Mouse (Mus musculus): ENCODE measurements around the gene Ctsd.

Gene Ctsd

GRCm38 (mm10) chr7:142331281-142331680 lies 56.6 kb downstream of the Ctsd start:
- TF ChIP-seq POU5F1 (IDR thresholded peaks at IDR 0.05; ENCODE audit: borderline replicate concordance, low read length) (no peak), NANOG (IDR thresholded peaks at IDR 0.05; ENCODE audit: borderline replicate concordance, low read length) (no peak), CTCF (conservative IDR thresholded peaks at IDR 0.05; ENCODE audit: low read length) (no peak)
- H3K9me3 ChIP-seq (ENCODE audit: low read length): no peaks in the 10 kb centered on the region
- no peak overlapping the region for H3K4me3 ChIP-seq (replicated peaks; ENCODE audit: low read length)
- H3K36me3 ChIP-seq (ENCODE audit: insufficient read depth, low read length): no peaks in the 10 kb centered on the region
- peaks cover 17% of the 10 kb centered on the region for H3K27me3 ChIP-seq (ENCODE audit: insufficient read depth, low read length)
- no peaks in the 10 kb centered on the region for H3K4me1 ChIP-seq (replicated peaks; ENCODE audit: low read depth, low read length)

GRCm38 (mm10) chr7:142330271-142330724 lies 57.5 kb downstream of the Ctsd start:
- TF ChIP-seq NANOG (IDR thresholded peaks at IDR 0.05; ENCODE audit: borderline replicate concordance, low read length): no peak
- TF ChIP-seq CTCF (conservative IDR thresholded peaks at IDR 0.05; ENCODE audit: low read length): no peak
- TF ChIP-seq POU5F1 (IDR thresholded peaks at IDR 0.05; ENCODE audit: borderline replicate concordance, low read length): no peak
- Histone ChIP-seq H3K36me3 (ENCODE audit: insufficient read depth, low read length) (no peaks in the 10 kb centered on the region), H3K4me3 (replicated peaks; ENCODE audit: low read length) (no peak overlapping the region), H3K4me1 (replicated peaks; ENCODE audit: low read depth, low read length) (no peaks in the 10 kb centered on the region), H3K9me3 (ENCODE audit: low read length) (no peaks in the 10 kb centered on the region), H3K27me3 (ENCODE audit: insufficient read depth, low read length) (peaks cover 10% of the 10 kb centered on the region)

GRCm38 (mm10) chr7:142328507-142328906 lies 59.3 kb downstream of the Ctsd start:
- Histone ChIP-seq H3K9me3 (ENCODE audit: low read length) (no peaks in the 10 kb centered on the region), H3K4me1 (replicated peaks; ENCODE audit: low read depth, low read length) (no peaks in the 10 kb centered on the region), H3K27me3 (ENCODE audit: insufficient read depth, low read length) (peaks cover 3% of the 10 kb centered on the region; the same call in 1 of the 2 replicates), H3K4me3 (replicated peaks; ENCODE audit: low read length) (no peak overlapping the region), H3K36me3 (ENCODE audit: insufficient read depth, low read length) (no peaks in the 10 kb centered on the region)
- TF ChIP-seq POU5F1 (IDR thresholded peaks at IDR 0.05; ENCODE audit: borderline replicate concordance, low read length) (no peak), CTCF (conservative IDR thresholded peaks at IDR 0.05; ENCODE audit: low read length) (no peak), NANOG (IDR thresholded peaks at IDR 0.05; ENCODE audit: borderline replicate concordance, low read length) (no peak)

- Histone ChIP-seq H3K4me1 (replicated peaks; ENCODE audit: low read depth, low read length) (no peaks in the 10 kb centered on the region), H3K9me3 (ENCODE audit: low read length) (no peaks in the 10 kb centered on the region), H3K36me3 (ENCODE audit: insufficient read depth, low read length) (no peaks in the 10 kb centered on the region), H3K4me3 (replicated peaks; ENCODE audit: low read length) (no peak overlapping the region), H3K27me3 (ENCODE audit: insufficient read depth, low read length) (no peaks in the 10 kb centered on the region; the same call in 1 of the 2 replicates)
- TF ChIP-seq POU5F1 (IDR thresholded peaks at IDR 0.05; ENCODE audit: borderline replicate concordance, low read length) (no peak), CTCF (conservative IDR thresholded peaks at IDR 0.05; ENCODE audit: low read length) (no peak), NANOG (IDR thresholded peaks at IDR 0.05; ENCODE audit: borderline replicate concordance, low read length) (no peak)
Measured at GRCm38 (mm10) chr7:142326714-142327445, 61.0 kb downstream of the Ctsd start.
